Mouse (Mus musculus) CH12.LX (cell line): ENCODE data around the gene Tdrd7.

Source experiments
- BHLHE40 ChIP-seq: IDR thresholded peaks from 2 replicates; pipeline ENCODE4 v1.6.1; 2011; ENCODE audit warnings: mild to moderate bottlenecking, low read depth, low read length, improper control_type of control experiment
- CTCF ChIP-seq, 2 experiments: IDR thresholded peaks in 1 of 2; conservative IDR thresholded peaks in 1 of 2; 2 replicates each; pipeline ENCODE4 v1.5.1; 2011 to 2012; ENCODE audit warnings: low read depth in 2 of 2, low read length in 2 of 2, improper control_type of control experiment in 1 of 2, inconsistent platforms in 1 of 2, mild to moderate bottlenecking in 1 of 2, moderate library complexity in 1 of 2
- POLR2A ChIP-seq: IDR thresholded peaks from 2 replicates; pipeline ENCODE4 v1.6.1; 2011; ENCODE audit warnings: low read depth, mild to moderate bottlenecking, improper control_type of control experiment, low read length
- TCF12 ChIP-seq: IDR thresholded peaks from 2 replicates; pipeline ENCODE4 v1.6.1; 2014; ENCODE audit warnings: low read depth, mild to moderate bottlenecking, inconsistent platforms, low read length, improper control_type of control experiment
- ZMIZ1 ChIP-seq: IDR thresholded peaks from 2 replicates; pipeline ENCODE4 v1.6.1; 2012; ENCODE audit warnings: low read depth, mild to moderate bottlenecking, inconsistent platforms, low read length, improper control_type of control experiment

- no peak for TF ChIP-seq TCF12
- TF ChIP-seq CTCF (conservative IDR thresholded peaks at IDR 0.05 in 1 of 2, IDR thresholded peaks at IDR 0.05 in 1 of 2; ENCODE audit: low read depth in 2 of 2, low read length in 2 of 2): no peak
- no peak for TF ChIP-seq ZMIZ1
- TF ChIP-seq BHLHE40: no peak
- no peak for TF ChIP-seq POLR2A
Observed at GRCm38 (mm10) chr4:46048418-46048817, 83.3 kb downstream of the Tdrd7 start.
